Mouse (Mus musculus) heart, postnatal 0 days (tissue): ENCODE results near the gene Olfm3.

ENCODE experiments used
- CTCF ChIP-seq: IDR thresholded peaks from 2 replicates; pipeline ENCODE4 v1.5.1; 2016; ENCODE audit warnings: antibody characterized with exemption, control low read depth, low read depth
- EP300 ChIP-seq: IDR thresholded peaks from 2 replicates; pipeline ENCODE4 v1.6.1; 2016; ENCODE audit warnings: antibody characterized with exemption, low read depth

- TF ChIP-seq CTCF (no peak), EP300 (no peak)
Measured at GRCm38 (mm10) chr3:114995956-114996355, 92.1 kb downstream of the Olfm3 start.
